Mouse (Mus musculus) MN1 (cell line): ENCODE results near the gene Cdc16.

ENCODE experiments used
- DNase-seq: peaks from one replicate; pipeline ENCODE4 v3.0.0-alpha.2; 2016; ENCODE audit warnings: low spot score

The Cdc16 gene

DNA sequence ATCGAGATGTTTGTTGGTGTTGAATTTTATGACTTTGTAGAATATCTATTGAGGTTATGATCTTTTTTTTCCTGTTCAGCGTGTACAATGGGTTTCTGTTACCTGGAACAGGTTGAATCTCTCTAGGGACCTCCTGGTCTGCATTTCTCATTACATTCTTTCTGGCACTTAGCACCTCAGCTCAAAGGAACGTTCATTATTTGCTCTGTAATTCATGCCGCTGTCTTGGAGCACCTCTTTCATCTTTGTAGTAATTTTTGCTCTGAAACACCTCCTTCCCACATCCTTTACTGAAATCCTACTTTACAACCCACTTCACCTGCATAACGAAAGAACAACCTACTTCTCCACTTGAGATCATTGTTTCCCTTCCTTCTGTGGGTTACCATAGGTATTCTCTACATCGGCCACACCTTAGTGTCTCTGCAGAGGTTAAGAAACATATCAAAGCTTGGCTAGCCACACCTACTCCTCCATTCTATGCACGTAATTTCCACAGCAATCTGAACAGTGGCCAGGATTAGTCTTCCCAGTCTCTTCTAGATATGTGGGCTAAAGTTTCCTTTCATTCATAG lies 71.2 kb downstream of the Cdc16 start:
- no peak for DNase-seq
